Mouse (Mus musculus): ENCODE results near the gene Pde6d. TPM values are rescaled to one million over a fixed set of nuclear protein-coding genes. Genes with fewer than 3 reads are reported as not detected.

The Pde6d gene
- total RNA-seq (2021) = 10 to 100 TPM; 21.9 to 29.6 TPM
- long read RNA-seq, experiment 1, transcript Pde6d-201 (5 exons, 1,159 nt) = major isoform, 42 of 47 reads
- long read RNA-seq, experiment 1, partial matches to known transcripts = 0 of 47 reads
- long read RNA-seq, experiment 1, other reads (novel, unspliced or antisense) = 5 of 47 reads
- long read RNA-seq, experiment 2, transcript Pde6d-201 (5 exons, 1,159 nt) = major isoform, 42 of 51 reads
- long read RNA-seq, experiment 2, partial matches to known transcripts = 0 of 51 reads
- long read RNA-seq, experiment 2, other reads (novel, unspliced or antisense) = 9 of 51 reads

DNA sequence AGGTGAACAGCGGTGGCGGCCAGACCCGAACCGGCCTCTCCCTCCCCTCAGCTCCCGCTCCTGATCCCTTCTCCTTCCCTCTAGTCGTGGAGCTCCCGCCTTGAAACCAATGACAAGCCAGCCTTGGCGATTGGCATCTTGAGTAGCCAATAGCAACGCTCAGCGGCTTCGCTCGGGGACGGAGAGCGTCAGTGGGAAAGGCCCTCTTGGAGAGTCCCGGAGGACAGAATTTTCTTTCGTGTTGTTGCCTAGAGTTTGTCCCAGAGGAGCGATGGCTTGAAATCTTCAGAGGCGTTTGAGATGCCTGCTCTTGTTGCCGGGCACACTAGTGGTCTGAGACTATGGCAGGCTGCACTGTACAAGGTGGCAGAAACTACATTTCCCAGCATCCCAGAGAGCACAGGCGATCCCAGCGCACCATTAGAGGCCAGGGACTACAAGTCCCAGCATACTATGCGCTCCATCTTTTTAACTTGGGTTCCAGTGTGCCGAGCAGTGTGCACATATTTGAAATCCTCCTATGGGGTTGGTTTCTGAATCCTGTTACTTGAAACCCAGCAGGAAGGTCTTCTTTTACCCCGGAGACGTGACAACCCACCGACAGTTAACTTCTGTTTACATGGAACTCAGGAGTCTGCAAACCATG, at the start of gene Pde6d, which contains the start of gene Cops7b:
Pde6d (minus strand) TSS at position 179 of the 646 bp plus-strand sequence.
Cops7b (plus strand) TSS at position 454 of the 646 bp plus-strand sequence.
- DNase-seq = peak; percentile 96

DNA sequence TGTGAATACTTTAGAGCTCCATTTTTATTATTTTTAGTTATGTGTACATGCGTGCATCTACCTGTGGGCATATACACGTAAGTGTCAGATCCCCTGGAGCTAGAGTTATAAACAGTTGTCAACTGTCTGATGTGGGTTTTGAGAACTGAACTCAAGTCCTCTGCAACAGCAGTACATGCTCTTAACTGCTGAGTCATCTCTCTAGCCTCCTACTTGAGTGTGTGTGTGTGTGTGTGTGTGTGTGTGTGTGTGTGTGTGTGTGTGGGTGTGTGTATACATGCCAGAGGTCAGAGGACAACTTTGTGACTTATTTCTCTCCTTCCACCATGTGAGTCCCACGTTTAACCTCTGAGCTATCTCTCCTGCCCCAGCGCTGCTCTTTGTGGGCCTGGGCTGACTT, 48.1 kb upstream of the Pde6d start:
- no peak for DNase-seq

DNA sequence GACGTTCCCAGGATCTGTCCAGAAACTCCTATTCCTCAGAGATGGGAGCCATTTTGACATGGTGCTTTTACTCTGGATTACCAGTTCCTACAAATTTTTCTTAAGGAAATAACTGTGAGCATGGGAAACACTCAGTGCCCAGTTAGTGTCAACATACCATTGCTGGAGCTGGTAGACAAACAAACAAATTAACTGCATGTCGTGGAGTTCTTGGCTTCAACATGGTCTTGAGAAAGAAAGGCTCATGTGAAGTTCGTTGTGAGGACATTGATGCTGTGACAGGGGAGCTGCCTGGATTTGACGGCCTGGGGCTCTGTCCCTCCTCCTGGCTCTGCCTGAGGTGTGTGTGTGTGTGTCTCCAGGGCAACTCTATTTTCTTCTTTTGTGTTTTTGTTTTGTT, 47.5 kb upstream of the Pde6d start:
- no peak for DNase-seq

DNA sequence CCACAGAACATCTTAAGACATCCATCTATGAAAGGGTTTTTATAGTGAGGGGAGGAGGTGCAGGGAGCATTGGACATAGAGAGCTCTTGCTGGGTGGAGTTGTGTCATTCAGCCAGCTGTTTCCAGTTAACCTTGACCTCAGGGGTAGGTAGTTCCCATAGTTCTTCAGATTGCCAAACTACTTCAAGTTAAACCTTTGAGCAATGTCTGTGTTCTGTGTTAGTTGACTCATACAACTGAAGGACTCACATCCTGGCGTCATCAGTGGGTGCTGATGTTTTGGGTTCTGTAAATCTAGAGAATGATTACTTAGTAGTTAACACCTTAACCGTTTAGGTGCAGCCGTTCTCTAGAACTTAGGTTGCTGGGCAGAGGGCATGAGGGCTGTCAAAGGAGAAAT, 45.8 kb upstream of the Pde6d start:
- DNase-seq = no peak

DNA sequence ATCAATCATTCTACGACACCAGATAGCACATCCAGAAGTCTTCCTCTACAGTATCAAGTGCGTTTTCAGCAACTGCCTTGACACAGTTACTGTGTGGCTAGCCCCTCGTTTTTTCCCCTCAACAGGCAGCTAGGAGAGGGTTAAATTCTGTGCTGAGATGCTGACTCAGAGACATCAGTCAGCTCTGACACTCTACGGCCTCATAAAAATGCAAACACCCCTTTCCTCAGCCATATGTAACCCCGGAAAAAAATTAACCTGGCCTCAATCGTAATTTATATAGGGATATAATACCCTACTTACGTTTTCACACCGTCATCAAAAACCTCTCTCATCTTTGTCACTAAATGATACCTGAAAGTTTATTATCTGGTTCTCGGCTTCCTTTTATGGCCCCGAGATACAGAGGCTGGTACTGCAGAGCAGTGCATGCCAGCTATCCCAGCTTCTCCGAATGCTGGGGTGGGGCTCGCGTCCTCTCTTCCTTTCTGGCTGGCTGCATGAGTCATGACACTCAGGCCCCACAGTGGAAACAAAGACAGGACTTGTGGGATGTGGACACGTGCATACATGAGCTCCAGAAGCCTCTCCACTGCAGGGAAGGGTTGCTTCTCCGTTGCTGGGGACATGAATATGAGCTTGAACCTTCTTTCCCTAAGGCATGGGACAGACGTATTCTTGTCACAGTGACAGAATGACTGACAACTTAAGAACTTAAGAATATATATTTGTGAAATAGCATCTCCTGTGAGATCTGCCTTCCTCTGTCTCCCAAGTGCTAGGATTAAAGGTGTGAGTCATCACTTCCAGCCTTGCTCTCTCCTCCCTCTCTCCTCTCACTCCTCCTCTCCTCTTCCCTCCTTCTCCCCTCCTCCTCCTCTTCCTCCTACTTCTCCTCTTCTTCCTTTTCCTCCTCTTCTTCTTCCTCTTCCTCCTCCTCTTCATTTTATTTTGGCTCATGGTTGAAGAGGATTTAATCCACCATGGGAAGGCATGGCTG, 40.9 kb upstream of the Pde6d start:
- no peak for DNase-seq

DNA sequence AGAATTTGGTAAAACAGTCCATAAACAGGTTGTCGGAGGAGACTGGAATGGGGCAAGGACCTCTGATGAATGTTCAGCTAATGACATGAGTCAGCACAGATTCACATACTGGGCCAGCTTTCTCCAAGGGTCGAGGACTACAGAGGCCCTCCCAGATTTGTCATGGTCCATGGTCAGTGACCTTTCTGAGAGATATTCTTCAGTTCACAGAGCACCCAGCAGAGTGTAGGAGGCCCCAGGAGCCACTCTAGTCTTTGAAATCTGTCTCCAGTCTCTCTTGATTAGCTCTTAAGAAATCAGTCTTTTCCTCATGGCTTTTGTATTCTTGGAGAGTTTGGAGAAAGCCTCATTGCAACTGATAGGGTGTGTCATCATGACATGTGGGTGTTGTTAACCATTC, 39.9 kb upstream of the Pde6d start:
- DNase-seq = no peak

DNA sequence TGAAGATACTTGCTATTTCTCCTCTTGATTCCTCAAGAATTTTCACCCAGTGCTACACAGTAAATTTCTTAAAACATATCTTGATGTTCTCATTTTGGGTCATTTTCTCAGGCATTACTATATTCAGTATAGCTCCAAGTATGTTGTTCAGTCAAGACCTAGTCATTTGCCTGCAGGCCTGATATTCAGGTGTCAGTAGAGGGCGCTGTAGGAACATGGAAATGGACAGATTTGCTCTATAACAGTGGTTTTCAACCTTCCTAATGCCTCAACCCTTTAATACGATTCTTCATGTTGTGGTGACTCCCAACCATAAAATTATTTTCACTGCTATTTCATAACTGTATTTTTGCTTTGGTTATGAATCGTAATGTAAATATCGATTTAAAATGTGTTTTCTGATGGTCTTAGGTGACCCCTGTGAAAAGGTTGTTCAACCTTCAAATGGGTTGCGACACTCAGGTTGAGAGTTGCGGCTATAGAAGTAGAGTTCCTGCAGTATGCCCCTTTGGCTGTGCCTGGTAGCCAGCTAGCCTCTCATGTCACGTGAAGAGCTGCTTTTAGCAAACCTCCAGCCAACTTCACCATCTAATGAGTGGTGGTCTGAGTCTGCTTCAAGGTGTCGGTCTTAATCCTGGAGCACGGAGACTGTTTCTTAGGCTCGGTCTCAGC, 36.2 kb upstream of the Pde6d start:
- DNase-seq = no peak

DNA sequence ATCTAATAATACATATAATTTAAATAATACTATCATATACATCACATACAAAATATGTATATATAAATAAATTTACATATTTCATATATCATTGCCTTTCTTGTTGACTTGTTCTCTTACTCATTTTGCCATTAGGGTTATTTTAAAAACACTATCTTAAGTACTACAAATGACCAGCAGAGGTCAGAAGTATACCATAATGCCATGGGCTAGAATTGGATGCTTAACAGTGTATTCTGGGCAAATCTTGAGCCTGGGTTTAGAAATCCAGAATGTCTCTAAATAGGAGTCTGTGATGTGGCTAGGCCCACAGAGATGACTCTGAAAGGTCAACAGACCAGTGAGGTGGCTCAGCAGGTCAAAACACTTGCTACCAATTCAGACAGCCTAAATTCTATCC, 31.8 kb upstream of the Pde6d start:
- no peak for DNase-seq

DNA sequence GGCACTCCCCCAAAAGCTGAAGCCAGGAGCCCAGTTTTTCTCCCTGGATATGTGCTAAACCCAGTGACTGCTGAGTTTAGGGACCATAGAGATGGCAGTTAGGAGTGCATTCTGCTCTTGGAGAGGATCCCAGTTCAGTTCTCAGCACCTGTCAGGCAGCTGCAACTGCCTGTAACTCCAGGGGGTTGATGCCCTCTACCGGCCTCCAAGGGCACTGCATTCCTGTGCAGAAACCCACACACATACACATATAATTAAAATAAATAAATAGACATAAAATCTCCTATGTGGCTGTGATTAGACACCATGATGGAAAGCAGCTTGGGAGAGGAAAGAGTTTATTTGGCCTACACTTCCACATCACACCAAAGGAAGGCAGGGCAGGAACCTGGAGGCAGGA, 29.7 kb upstream of the Pde6d start:
- DNase-seq = no peak

DNA sequence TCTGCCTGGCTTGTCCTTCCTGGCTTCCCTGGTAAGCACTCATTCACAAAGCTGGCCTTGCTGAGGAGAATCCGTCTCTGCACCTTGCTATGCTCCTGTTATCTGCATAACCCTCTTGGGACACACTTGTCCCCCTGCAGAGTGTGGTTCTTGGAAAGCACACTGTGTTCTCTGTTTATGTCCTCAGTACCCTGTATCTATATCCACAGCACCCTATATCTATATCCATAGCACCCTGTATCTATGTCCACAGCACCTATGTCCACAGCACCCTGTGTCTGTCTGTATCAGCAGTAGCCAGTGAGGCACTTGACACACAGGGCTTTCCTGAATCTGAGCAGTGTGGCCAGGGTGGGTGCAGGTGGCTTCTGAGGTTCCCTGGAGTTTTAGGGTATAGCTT, 28.5 kb upstream of the Pde6d start:
- DNase-seq = no peak

DNA sequence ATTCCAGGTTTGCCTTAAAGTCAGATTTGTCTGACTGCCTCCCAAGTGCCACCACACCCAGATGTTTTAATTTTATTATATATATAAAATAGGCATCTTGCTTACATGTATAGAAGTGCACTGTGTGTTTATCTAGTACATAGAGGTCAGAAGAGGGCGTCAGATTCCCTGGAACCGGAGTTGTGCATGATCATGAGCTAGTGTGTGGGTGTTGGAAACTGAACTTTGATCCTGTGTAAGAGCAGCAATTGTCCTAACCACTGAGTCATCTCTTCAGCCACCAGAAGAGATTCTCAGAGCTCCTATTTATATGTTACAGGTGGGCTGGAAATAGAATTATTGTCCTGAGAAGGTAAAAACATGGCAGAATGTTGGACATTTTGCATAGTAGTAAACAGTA, 17.7 kb upstream of the Pde6d start:
- no peak for DNase-seq

DNA sequence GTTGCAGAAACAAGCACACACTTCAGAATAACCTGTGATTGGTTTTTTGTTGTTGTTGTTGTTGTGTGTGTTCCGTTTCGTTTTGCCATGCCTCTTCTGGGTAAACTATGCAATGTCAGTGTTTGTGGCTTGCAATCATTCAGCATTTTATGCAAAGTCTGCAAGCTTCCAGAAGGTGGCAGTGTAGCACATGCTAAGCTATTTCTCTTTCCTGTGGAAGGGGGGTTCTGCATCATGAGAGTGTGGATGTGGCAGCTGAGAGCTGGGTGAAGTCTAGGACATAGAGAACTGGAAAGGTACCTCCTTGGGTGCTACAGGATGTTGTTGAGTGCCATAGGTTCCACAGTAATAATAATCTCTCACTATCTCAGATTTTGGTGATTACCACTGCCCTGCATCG, 16.1 kb upstream of the Pde6d start:
- DNase-seq = no peak

DNA sequence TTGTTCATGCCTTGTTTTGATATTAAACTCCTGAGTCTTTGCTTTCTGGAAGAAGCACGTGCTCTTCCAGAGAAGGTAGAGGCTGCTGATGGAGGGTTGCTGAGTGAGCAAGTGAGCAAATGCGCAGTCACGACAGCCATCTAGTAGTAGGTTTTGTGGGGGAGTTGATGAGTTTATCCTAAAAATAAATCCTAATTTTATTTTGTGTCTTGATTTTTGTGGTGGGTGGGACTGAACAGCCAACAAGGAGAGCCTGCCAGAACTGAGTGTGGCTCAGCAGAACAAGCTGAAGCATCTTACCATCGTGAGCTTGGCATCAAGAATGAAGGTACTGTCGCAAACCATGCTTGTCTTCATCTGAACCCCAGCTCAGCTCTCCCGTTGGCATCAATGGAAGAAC, 14.1 kb upstream of the Pde6d start:
- no peak for DNase-seq

DNA sequence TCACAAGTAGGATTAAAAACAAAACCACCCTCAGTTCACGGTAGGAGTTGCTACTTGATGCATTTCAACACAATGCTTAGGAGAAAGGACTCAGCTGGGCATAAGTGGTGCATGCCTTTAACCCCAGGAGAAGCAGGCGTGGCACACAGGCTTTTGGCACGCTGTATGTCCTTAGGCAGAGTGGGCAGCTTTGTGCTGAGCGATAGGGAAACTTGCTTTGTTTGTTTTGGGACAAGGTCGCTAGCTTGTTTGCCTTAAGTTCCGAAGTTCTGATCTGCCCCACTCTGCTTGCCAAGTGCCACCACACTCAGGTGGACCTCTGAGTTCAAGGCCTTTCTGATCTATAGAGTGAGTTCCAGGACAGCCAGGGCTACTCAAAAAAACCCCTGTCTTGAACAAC, 12.9 kb upstream of the Pde6d start:
- DNase-seq = no peak

DNA sequence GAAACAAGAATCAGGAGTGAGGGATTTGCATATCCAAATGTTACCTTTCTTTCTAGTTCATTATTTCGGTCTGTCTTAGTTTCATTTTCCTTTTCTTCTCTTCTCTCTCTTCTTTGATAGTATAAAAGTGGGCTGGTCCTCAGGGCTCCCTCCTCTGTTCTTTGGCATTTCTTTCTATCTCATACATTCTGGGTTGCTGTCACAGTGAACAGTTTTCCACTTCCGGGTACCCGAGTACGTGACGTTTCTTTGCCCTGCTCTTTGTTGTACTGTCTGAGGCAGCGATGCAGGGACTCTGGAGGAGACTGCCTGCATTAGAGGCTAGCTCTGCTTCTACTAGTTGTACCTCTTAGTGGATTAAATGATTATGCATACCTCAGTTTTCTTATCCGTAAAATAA, 12.1 kb upstream of the Pde6d start:
- no peak for DNase-seq

DNA sequence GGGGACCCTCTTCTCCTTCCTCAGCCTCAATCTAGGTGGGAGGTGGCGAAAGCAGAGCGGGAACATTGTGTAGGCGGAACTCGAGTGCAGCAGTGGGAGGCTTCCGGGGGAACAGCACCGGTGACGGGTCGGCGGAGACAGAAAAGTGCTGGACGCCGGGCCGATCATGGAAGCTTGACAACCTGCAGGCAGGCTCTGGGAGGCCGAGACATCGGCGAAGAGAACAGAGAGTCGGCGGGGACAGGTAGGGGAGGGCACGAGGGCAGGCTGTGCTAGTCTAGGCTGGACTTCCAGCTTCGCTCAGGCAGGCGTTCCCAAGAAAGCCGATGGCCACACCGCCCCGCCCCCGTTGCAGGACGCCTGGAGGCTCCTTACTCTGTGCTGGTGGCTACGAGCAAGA, 4.6 kb upstream of the Pde6d start:
- DNase-seq = peak; percentile 64

DNA sequence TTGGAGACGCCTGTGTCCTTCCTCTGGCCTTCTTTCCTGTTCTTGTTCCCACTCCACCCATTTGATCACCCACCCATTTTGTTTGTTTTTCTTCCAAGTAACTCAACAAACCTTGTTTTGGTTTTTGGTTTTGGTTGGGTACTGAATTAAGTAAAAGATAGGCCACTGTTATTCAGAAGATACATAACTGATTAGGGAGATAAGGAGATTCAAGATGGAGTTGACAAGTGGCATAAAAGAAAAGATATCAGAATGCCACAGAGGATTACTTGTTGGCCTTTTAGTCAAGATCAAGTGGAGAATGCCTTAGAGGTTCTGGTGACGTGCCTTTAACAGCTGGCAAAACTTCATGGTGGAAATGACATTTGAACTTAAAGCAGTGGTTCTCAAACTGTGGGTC, 1.3 kb upstream of the Pde6d start:
- DNase-seq = no peak

DNA sequence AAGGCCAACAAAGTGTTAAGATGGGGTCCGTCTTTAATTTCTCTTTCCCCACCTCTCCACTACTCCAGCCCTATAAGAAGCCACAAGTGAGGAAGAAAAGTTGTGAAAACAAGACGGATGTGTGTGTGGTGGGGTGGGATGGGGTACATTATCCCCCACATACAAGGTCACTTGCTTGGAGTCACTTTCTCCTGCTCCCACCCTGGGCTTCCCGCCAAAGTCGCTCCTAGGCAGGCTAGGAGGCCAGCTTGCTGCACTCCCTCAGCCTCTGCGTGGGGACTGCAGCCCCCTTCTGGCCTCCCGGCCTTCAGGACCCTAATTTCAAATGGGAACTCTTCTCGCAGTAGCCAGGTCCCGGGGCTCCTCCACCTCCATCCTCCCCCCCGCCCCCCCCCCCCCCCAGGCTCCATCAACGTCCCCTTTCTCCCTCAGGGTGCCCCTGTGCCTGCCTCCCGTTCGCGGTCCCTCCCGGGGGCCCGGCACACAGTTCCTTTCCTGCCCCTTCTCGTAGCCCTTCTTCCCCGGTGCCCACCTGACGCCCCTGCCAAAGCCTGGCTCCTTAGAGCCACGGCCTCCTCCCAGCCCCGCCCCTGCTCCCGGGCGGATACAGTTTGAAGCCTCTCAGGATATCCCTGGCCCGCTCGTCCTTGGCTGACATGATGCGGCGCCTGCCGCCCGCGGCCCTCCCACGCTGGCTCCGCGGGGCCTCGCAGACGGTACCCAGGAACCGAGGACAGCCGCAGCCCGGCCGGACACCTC, 558 bp downstream of the Pde6d start:
- no peak for DNase-seq

DNA sequence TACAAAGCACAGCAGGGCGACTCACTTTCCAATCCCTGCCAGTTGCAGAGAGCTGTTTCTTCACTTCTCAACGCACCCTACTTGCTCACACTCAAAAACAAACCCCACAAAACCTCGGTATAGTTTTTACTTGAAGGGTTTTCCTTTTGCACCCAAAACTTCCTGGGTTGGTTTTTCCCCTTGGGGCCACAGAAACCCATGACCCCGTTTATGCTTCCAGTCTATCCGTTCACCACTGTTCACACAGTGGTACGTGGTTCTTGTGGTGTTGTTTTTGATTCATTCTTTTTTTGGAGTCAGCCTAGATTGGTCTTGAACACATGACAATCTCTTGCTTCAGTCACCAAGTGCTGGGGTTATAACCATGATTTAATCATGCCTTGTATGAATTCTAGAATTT, 2.0 kb downstream of the Pde6d start:
- no peak for DNase-seq

DNA sequence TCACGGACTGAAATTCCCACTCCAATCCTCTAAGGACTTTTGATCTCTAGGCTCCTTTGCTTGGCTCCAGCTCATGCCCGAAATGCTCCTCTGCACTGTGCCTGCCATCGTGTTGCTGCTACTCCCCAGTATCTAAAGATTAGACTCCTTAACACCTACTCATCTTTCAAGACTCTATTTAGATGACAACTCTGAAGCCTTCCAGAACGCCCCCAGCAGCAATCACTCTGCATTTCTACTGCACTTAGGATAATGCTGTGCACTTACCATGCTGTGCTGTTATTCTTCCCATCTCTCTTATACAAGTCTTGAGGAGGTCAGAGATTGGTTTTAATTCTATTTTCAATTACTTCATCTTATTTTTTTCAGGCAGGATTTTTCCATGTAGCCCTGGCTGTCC, 10.5 kb downstream of the Pde6d start:
- DNase-seq = no peak

DNA sequence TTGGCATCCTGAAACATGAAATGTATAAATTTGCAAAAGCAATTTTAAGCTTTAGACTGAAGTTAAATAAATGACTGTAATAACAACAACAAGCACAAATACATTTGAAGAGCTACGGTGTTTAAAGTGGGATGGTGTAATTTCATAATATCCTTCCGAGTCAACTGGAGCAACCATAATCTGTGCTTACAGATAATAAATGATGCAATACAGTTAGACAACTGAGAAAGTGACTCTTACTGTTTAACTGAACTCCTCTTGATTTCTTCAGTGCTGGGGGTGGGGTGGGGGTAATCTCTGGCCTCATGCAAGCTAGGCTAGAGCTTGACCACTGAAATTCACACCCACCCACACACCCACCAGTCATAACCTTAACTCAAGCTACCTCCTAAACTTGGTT, 11.0 kb downstream of the Pde6d start:
- DNase-seq = no peak
